Mouse (Mus musculus): ENCODE results near the gene Lhfpl2.
"Not testable (repeated sequence)": the region's sequence is repeated elsewhere in the genome, so short reads cannot be mapped to it uniquely, and the experiment has no call there.

Lhfpl2 gene

GRCm38 (mm10) chr13:94057563-94058560 is at the start of gene Lhfpl2:
TSS of gene Lhfpl2 (plus strand) at chr13:94057796.
- DNase-seq (ENCODE audit: low read depth, low spot score): peak; percentile 48

- no peak for DNase-seq (ENCODE audit: low read depth, low spot score)
Observed at GRCm38 (mm10) chr13:94011996-94012575, 45.5 kb upstream of the Lhfpl2 start.

- DNase-seq (ENCODE audit: low read depth, low spot score): no peak
Observed at GRCm38 (mm10) chr13:94013986-94014385, 43.6 kb upstream of the Lhfpl2 start.

GRCm38 (mm10) chr13:94024575-94024974 is 33.0 kb upstream of the Lhfpl2 start:
- DNase-seq (ENCODE audit: low read depth, low spot score): not testable (repeated sequence)

- DNase-seq (ENCODE audit: low read depth, low spot score): no peak
Observed at GRCm38 (mm10) chr13:94029147-94029546, 28.4 kb upstream of the Lhfpl2 start.

GRCm38 (mm10) chr13:94030551-94030950 is 27.0 kb upstream of the Lhfpl2 start:
- DNase-seq (ENCODE audit: low read depth, low spot score): peak; percentile 18

GRCm38 (mm10) chr13:94037313-94038051 is 20.1 kb upstream of the Lhfpl2 start:
- peak; percentile 20 for DNase-seq (ENCODE audit: low read depth, low spot score)

GRCm38 (mm10) chr13:94038052-94038340 is 19.6 kb upstream of the Lhfpl2 start:
- DNase-seq (ENCODE audit: low read depth, low spot score): no peak

GRCm38 (mm10) chr13:94050036-94050435 is 7.6 kb upstream of the Lhfpl2 start:
- no peak for DNase-seq (ENCODE audit: low read depth, low spot score)

- DNase-seq (ENCODE audit: low read depth, low spot score): no peak
Observed at GRCm38 (mm10) chr13:94050782-94051181, 6.8 kb upstream of the Lhfpl2 start.

- peak; percentile 56 for DNase-seq (ENCODE audit: low read depth, low spot score)
Observed at GRCm38 (mm10) chr13:94057036-94057562, 497 bp upstream of the Lhfpl2 start.

GRCm38 (mm10) chr13:94058642-94059222 is 1.1 kb downstream of the Lhfpl2 start:
- no peak for DNase-seq (ENCODE audit: low read depth, low spot score)

GRCm38 (mm10) chr13:94059373-94059772 is 1.8 kb downstream of the Lhfpl2 start:
- DNase-seq (ENCODE audit: low read depth, low spot score): no peak

- peak; percentile 52 for DNase-seq (ENCODE audit: low read depth, low spot score)
Observed at GRCm38 (mm10) chr13:94059778-94060177, 2.2 kb downstream of the Lhfpl2 start.

- DNase-seq (ENCODE audit: low read depth, low spot score): no peak
Observed at GRCm38 (mm10) chr13:94060461-94060860, 2.9 kb downstream of the Lhfpl2 start.

- DNase-seq (ENCODE audit: low read depth, low spot score): no peak
Observed at GRCm38 (mm10) chr13:94061256-94061877, 3.8 kb downstream of the Lhfpl2 start.

- DNase-seq (ENCODE audit: low read depth, low spot score): peak; percentile 60
Observed at GRCm38 (mm10) chr13:94062349-94063111, 4.9 kb downstream of the Lhfpl2 start.

- DNase-seq (ENCODE audit: low read depth, low spot score): peak; percentile 44
Observed at GRCm38 (mm10) chr13:94063156-94063555, 5.6 kb downstream of the Lhfpl2 start.

- DNase-seq (ENCODE audit: low read depth, low spot score): no peak
Observed at GRCm38 (mm10) chr13:94064571-94064970, 7.0 kb downstream of the Lhfpl2 start.

- peak; percentile 70 for DNase-seq (ENCODE audit: low read depth, low spot score)
Observed at GRCm38 (mm10) chr13:94065276-94066050, 7.9 kb downstream of the Lhfpl2 start.

Measured in R1 (cell line).